Comparison of ENCODE assay signal across 14 mouse cellular contexts in the genomic region with DNA sequence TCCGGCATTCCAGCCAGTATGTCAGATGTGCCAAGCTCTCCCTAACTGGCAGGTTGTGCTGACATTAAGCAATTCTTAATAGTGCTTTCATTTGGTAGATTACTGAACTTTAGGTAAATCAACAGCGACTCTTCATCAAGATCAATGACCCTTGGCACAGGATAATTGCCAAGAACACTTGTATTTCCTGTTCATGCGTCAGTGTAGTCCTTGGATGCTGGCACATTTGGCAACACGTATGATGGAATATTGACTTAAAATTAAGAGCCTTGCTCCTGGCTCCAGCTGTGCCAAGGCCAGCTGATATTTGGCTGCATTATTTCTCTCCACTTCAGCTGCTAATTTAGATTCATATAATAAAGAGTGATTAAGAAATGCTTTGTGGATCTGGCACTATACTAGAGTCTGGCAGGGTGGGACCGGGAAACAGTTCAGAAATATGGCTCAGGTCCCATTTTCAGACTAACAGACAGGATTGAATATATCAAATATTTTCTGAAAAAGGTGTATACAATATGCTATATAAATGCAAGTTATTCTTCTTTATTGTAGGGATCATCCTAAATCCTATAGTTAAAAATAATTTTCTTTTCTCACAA.
DNase-seq lines count a peak whose midpoint lies in the region; ATAC-seq lines count a peak whose summit lies in the region.
"Had no signal": no experiment of that assay in that cellular context is flagged by ENCODE, and none has a peak within 500 bp of the region (broad histone marks: within the 10 kb centered on the region; RNA-seq: fewer than 3 reads in every experiment).

No protein-coding gene starts in this region.

- no peak overlapping the region for H3K4me2 ChIP-seq in hindbrain, embryonic 15.5 days
- no peak overlapping the region for H3K4me2 ChIP-seq in hindbrain, embryonic 11.5 days (replicated peaks; ENCODE audit: low read depth, low read length)
- no peak overlapping the region for H3K4me2 ChIP-seq in lung, embryonic 16.5 days (ENCODE audit: low read depth, low read length)
- H3K4me2 ChIP-seq: liver, embryonic 11.5 days; midbrain, embryonic 13.5 days had no signal

- no peaks in the 10 kb centered on the region for H3K4me1 ChIP-seq in hindbrain, embryonic 15.5 days (replicated peaks)
- no peaks in the 10 kb centered on the region for H3K4me1 ChIP-seq in hindbrain, embryonic 11.5 days (replicated peaks; ENCODE audit: control insufficient read depth, insufficient read depth, low read length)
- peaks cover 26% of the 10 kb centered on the region for H3K4me1 ChIP-seq in lung, embryonic 16.5 days (replicated peaks; ENCODE audit: control insufficient read depth, insufficient read depth, low read length)
- H3K4me1 ChIP-seq: midbrain, embryonic 13.5 days had no signal

- H3K27me3 ChIP-seq in hindbrain, embryonic 15.5 days, result no peaks in the 10 kb centered on the region
- H3K27me3 ChIP-seq in hindbrain, embryonic 11.5 days (ENCODE audit: control insufficient read depth, insufficient read depth, low read length), result no peaks in the 10 kb centered on the region
- H3K27me3 ChIP-seq in lung, embryonic 16.5 days (ENCODE audit: control insufficient read depth, insufficient read depth, low read depth, low read length), result no peaks in the 10 kb centered on the region

- H3K9ac ChIP-seq in hindbrain, embryonic 15.5 days, result no peak overlapping the region
- H3K9ac ChIP-seq in hindbrain, embryonic 11.5 days (ENCODE audit: low read depth, low read length), result no peak overlapping the region
- H3K9ac ChIP-seq in lung, embryonic 16.5 days (ENCODE audit: low read length), result no peak overlapping the region
- H3K9ac ChIP-seq: midbrain, embryonic 13.5 days had no signal

- no peak for DNase-seq in hindbrain, embryonic 11.5 days (ENCODE audit: low spot score)
- DNase-seq in adrenal gland, postnatal 14 days, result peak; percentile 61
- peak; percentile 7 to 42 for DNase-seq in adrenal gland, postnatal 36 days
- DNase-seq in layer of hippocampus, adult 8-10 months (ENCODE audit: low spot score in 2 of 2), result no peak
- DNase-seq: cerebellum, adult 9-10 months; embryo, embryonic 11 days; right cerebral cortex, postnatal 14 days; thymus, postnatal 25 days had no signal

- no peak overlapping the region for H3K4me3 ChIP-seq in hindbrain, embryonic 15.5 days
- H3K4me3 ChIP-seq in hindbrain, embryonic 11.5 days (ENCODE audit: low read depth, low read length), result no peak overlapping the region
- no peak overlapping the region for H3K4me3 ChIP-seq in lung, embryonic 16.5 days (ENCODE audit: low read length)
- H3K4me3 ChIP-seq: midbrain, embryonic 13.5 days had no signal

- ATAC-seq in hindbrain, embryonic 15.5 days (ENCODE audit: low FRiP score, low read depth), result 0 out of 2 replicates have a peak, but pooled peaks have one; percentile 27
- ATAC-seq in hindbrain, embryonic 11.5 days (ENCODE audit: low FRiP score), result no peak
- ATAC-seq in lung, embryonic 16.5 days (ENCODE audit: low read depth), result 0 out of 2 replicates have a peak, but pooled peaks have one; percentile 30
- no peak for ATAC-seq in megakaryocyte-erythroid progenitor cell, adult 5-6 weeks (replicated peaks; ENCODE audit: low FRiP score, low TSS enrichment, poor library complexity, severe bottlenecking)
- ATAC-seq: midbrain, embryonic 13.5 days had no signal

- 59% methylated on average over 5 of the region's 5 CpGs for WGBS in hindbrain, embryonic 15.5 days
- 89% methylated on average over 5 of the region's 5 CpGs for WGBS in hindbrain, embryonic 11.5 days
- WGBS in lung, embryonic 16.5 days, result 44% methylated on average over 5 of the region's 5 CpGs

- H3K27ac ChIP-seq in hindbrain, embryonic 15.5 days (replicated peaks), result no peak overlapping the region
- H3K27ac ChIP-seq in hindbrain, embryonic 11.5 days (ENCODE audit: low read depth, low read length), result no peak overlapping the region
- H3K27ac ChIP-seq in lung, embryonic 16.5 days (ENCODE audit: low read length), result no peak overlapping the region
- H3K27ac ChIP-seq: macrophage; midbrain, embryonic 13.5 days had no signal

- H3K9me3 ChIP-seq in hindbrain, embryonic 15.5 days, result no peaks in the 10 kb centered on the region
- no peaks in the 10 kb centered on the region for H3K9me3 ChIP-seq in hindbrain, embryonic 11.5 days (ENCODE audit: control insufficient read depth, low read length)
- no peaks in the 10 kb centered on the region for H3K9me3 ChIP-seq in lung, embryonic 16.5 days (ENCODE audit: control insufficient read depth, low read length)
- H3K9me3 ChIP-seq: midbrain, embryonic 13.5 days had no signal

- no peaks in the 10 kb centered on the region for H3K36me3 ChIP-seq in hindbrain, embryonic 15.5 days
- no peaks in the 10 kb centered on the region for H3K36me3 ChIP-seq in hindbrain, embryonic 11.5 days (ENCODE audit: control insufficient read depth, insufficient read depth, low read length)
- no peaks in the 10 kb centered on the region for H3K36me3 ChIP-seq in lung, embryonic 16.5 days (ENCODE audit: control insufficient read depth, insufficient read depth, low read length)
- H3K36me3 ChIP-seq: midbrain, embryonic 13.5 days had no signal

Comparison
In these comparisons a context has a peak if more than half of its experiments do, and no peak if none do; other contexts are left out.
1. ATAC-seq: peak in hindbrain, embryonic 15.5 days (single experiment) and lung, embryonic 16.5 days (single experiment); none in hindbrain, embryonic 11.5 days (single experiment) and megakaryocyte-erythroid progenitor cell, adult 5-6 weeks (single experiment).
2. DNase-seq: peak in adrenal gland, postnatal 14 days (single experiment) and adrenal gland, postnatal 36 days (2 of 2); none in hindbrain, embryonic 11.5 days (single experiment) and layer of hippocampus, adult 8-10 months (0 of 2).